Mouse (Mus musculus) T-helper 1 cell (primary cell): ENCODE results near the gene Fam178b.

Experiments
- in situ Hi-C: fragments of 300-600 bp; cut with MboI, MseI; formaldehyde crosslinking; loops from one replicate; pipeline ENCODE4 v1.15.1; 2025; ENCODE audit warnings: high pct_unique_total_duplicates

Fam178b gene

DNA sequence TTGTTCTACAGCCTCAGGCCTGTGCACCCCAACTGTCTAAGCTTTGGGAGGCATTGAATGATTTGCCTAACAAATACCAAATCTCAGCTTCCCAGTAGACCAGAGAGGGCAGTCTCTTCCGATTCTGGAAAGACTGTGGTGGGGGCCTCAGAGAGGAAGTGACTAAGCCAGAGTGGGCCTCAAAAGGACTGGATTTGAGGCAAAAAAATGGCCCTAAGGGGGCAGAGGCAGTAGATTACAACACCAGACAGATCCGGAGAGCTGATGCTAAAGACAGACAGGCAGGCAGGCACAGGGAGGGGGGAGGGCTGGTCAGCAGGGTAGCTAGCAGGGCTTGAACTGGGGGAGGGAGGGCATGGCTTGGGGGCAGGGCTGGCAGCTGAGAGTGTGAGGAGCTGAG, 116.6 kb downstream of the Fam178b start:
- in situ Hi-C loops, result no loop called here

DNA sequence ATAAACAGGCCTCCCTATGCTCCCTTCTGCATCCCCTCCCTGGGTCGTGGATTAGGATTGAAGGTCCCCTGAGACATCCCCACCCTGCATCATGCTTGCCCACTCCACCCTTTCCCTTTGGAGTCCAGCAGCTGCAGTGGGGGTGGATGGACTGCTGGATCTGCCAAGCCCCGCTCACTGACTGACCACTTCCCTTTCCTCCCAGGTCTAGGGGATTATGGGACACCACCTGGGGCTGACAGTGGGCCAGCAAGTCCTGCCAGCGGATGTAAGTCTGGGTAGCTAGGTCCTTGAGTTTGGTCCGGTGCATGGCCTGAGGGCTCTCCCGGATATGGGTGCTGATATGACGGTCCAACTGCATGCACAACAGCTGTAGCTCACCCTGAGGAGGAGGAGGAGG, 118.9 kb downstream of the Fam178b start:
- in situ Hi-C loops, result no loop called here

GRCm38 (mm10) chr1:36563632-36564031, 119.4 kb downstream of the Fam178b start:
- in situ Hi-C loops, result no loop called here

GRCm38 (mm10) chr1:36563197-36563596, 119.8 kb downstream of the Fam178b start:
- in situ Hi-C loops, result no loop called here

GRCm38 (mm10) chr1:36562388-36562787, 120.6 kb downstream of the Fam178b start:
- in situ Hi-C loops, result no loop called here

- in situ Hi-C loops, result no loop called here
Observed at GRCm38 (mm10) chr1:36560903-36561302, 122.1 kb downstream of the Fam178b start.

GRCm38 (mm10) chr1:36559888-36560287, 123.1 kb downstream of the Fam178b start:
- in situ Hi-C loops, result no loop called here

DNA sequence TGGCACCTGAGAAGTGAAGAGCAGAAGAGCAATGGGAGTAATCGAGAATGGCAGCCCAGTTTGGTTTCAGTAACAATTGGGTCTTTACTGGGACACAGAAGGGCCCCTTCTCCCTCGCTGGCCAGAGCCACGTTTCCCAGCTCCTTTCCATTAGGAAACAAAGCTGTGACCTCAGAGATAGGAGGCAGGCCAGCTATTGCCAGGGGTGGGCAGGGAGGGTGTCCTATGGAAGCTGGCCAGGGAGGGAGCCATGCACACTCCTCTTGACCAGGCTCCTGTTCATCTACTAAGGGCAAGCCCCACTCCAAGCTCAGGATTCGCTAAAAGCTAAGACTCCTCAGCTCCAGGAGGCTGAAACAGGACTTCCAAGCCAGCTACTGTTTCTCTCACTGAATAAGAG, 123.7 kb downstream of the Fam178b start:
- in situ Hi-C loops, result no loop called here

DNA sequence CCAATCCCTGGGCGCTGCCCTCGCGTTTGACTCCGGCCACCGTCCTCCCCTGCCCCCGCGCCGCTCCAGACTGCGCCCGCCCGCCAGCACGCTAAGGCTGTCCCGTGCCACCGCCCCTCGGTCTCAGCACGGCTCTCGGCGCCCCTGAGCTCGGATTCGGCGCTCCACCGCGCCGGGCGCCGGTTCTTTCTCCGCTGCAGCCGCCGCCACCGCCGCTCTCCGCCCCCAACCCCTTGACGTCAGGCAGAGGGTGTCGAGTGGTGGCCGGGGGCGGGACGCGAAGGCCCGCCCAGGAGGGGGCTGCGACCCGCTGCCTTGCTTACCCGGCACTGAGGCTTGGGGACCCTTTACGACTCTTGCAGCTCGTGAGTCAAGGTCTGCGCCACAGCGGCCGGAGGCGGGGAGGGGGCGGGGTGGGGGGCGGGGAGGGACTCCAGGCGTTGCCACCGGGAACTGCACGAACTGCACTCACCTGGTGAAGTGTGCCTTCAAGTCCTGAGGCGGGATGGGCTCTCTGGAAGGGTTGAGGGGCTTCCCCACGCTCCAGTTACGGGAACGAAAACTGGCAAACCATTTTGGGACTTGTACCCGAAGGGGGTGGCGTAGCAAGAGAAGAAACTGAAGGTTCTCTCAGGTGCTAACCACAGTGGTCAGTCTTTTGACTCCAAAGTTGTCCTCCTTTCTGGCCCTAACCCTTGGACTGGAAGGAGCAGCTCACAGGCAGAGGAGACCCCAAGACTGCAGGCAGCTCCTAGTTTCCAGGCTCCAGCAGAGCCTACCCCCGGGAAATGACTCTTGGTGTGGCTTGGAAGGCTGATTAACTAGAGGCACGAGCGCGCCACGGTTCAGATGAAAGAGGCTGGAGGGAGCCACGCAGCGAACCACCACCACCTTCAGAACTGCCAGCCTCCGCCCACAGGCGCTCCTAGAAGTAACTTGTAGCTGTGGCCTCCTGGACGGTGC, 124.7 kb downstream of the Fam178b start, which contains the start of gene Sema4c:
TSS of gene Sema4c (minus strand) at position 319 of the 963 bp plus-strand sequence.
- in situ Hi-C loops, result no loop called here

DNA sequence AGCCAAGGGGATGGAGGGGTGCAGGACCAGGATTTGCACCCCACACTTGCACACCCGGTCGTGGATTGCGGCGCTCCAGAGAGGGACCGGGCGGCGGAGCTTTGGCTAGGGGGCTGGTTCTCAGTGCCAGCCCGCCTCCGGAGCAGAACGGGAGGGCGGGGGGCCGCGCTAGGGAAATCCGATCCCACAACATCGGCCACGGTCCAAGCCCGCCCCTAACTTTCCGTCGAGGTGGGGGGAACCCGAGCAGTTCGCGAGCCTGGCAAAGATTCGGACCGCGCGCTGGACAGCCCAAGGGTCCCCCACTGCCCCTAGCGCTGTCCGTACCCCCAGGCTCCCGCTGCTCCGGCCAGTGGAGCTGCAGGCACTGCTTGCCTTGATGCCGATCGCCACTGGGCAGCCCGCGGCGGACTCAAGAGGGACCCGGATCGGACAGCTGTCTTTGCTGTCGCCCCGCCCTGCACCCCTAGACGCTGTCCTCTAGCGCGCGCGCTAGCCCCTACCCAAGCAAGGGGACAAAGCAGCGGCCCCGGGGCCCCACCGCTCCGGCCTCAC, 125.4 kb downstream of the Fam178b start:
- in situ Hi-C loops, result no loop called here

GRCm38 (mm10) chr1:36556553-36557456, 126.2 kb downstream of the Fam178b start:
- in situ Hi-C loops, result no loop called here

GRCm38 (mm10) chr1:36555798-36556395, 127.1 kb downstream of the Fam178b start:
- in situ Hi-C loops, result no loop called here

GRCm38 (mm10) chr1:36554633-36555399, 128.2 kb downstream of the Fam178b start:
- in situ Hi-C loops, result loop anchor here (5.0 kb wide), 2 partner anchors 77 to 127 kb away; partner anchors contain the start of gene Fam178b

DNA sequence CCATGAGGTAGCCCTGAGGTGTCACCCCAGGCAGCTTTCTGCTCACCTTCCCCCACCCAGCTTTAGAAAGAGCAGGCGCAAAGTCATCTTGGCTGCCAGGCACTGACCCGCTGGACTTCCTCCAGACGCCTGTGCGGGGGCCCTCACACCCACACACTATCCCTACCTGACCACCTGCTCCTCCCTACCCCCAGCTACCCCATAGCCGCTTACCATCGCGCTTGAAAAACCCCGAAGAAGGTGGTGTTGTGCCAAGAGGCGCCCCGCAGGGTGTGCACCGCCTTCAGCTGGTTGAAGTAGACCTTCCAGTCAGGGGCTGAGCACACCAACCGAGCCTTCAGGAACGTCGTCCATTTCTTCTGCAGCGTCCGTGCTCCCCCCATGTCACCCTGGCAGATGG, 130.5 kb downstream of the Fam178b start:
- in situ Hi-C loops, result loop anchor here (5.0 kb wide), 2 partner anchors 80 to 130 kb away; partner anchors contain the start of gene Fam178b

DNA sequence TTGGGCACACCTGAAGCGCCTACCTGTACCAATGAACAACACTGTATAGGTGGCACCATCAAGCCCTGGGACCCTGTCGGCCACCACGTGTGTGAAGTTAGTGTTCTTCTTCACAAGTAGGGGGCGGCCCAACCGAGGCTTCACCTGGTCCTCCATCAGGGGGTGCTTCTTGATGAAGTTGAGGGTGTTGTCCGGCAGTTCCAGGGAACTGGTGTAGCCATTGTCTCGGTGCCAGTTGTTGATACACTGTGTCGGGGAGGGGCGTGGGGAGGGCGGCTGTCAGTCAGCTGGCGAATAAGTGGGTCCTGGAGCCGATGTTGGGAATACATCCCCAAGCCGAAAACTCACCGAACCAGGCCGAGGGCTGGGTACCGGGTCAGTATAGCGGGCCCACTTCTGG, 131.1 kb downstream of the Fam178b start:
- in situ Hi-C loops, result loop anchor here (5.0 kb wide), 2 partner anchors 80 to 130 kb away; partner anchors contain the start of gene Fam178b

DNA sequence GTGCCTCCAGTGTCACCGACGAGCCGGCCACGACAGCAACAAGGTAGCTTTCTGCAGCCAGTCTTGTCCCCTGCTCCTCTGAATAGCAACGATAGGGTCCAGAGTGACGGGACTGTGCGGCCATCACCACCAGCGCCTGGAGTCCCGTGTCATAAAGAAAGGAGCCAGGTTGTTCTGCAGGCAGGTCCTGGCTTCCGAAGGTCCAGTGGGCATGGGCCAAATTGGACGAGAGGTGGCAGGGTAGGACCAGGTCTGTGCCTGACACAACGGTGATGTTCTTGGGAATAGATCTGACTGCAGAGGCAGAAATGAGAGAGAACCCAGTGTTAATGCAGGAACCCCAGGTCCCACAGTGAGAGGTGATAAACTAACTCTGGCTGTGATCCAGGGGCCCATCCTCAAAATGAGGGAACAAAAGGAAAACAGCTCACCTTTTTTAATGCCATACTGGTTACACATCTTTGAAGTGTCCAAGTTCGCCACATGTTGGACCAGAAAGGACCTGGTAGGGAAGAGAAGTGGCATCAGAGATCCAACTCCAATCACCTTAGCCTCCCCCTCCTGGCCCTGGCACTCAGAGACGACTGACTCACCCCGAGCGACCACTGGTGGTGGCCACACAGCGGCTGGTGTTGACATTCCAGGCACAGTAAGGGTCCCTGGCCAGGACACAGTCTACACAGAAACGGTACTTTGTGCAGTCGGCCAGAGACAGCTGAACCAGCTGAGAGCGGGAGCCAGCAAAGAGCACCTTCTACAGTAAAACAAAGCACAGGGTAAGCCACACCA, 132.7 kb downstream of the Fam178b start:
- in situ Hi-C loops, result loop anchor here (5.0 kb wide), 2 partner anchors 82 to 132 kb away; partner anchors contain the start of gene Fam178b

DNA sequence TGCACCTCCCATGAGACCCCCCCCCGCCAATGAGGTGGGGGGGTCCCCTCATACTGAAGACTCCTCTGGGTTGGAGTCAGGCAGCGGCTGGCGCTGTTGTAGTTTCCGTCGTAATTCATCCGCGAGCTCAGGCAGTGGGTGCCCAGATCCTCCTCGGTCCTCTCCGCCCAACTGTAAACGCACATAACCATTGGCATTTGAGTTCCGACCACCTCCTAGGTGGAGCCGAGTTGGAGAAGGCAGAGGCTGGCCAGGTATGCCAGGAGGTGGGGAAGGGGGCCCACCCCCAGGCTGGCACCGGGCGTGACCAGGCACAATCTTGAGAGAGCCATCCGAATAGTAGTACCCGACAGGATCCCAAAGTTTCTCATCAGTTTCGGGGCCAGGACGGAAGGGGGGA, 133.5 kb downstream of the Fam178b start:
- in situ Hi-C loops, result no loop called here

GRCm38 (mm10) chr1:36548771-36549170, 134.2 kb downstream of the Fam178b start:
- in situ Hi-C loops, result no loop called here

GRCm38 (mm10) chr1:36547981-36548598, 134.9 kb downstream of the Fam178b start:
- in situ Hi-C loops, result no loop called here
